Mouse (Mus musculus) G1E (cell line): Measurements from ENCODE around the gene Bri3bp. TPM values are rescaled to one million over a fixed set of nuclear protein-coding genes. Genes with fewer than 3 reads are reported as not detected.

Experiments
- ATAC-seq: 2 replicates; pipeline ENCODE4 v1.8.0; 2016; ENCODE audit warnings: mild to moderate bottlenecking; ENCODE audit not compliant: insufficient number of reproducible peaks, poor library complexity, low FRiP score, severe bottlenecking; ENCODE audit errors: extremely low read depth
- DNase-seq: peaks from one replicate; pipeline ENCODE4 v3.0.0; 2012; ENCODE audit warnings: low spot score
- H3K27me3 ChIP-seq: 2 replicates; pipeline ENCODE4 v1.6.1; 2012; ENCODE audit warnings: mild to moderate bottlenecking, low read length, inconsistent platforms; ENCODE audit not compliant: insufficient read depth
- H3K36me3 ChIP-seq: replicated peaks from 2 replicates; pipeline ENCODE3; 2012; ENCODE audit warnings: mild to moderate bottlenecking, inconsistent platforms
- H3K4me1 ChIP-seq: 2 replicates; pipeline ENCODE4 v1.6.1; 2012; ENCODE audit warnings: low read depth, low read length, inconsistent platforms, mixed read lengths; ENCODE audit not compliant: insufficient read depth
- H3K4me3 ChIP-seq: 2 replicates; pipeline ENCODE4 v1.5.1; 2012; ENCODE audit warnings: low read depth, mild to moderate bottlenecking, inconsistent platforms, low read length, moderate library complexity, mixed read lengths
- H3K9me3 ChIP-seq: replicated peaks from 2 replicates; pipeline ENCODE4 v1.6.1; 2012; ENCODE audit warnings: inconsistent platforms
- CTCF ChIP-seq: IDR thresholded peaks from 2 replicates; pipeline ENCODE4 v1.5.1; 2012; ENCODE audit warnings: low read depth, low read length, inconsistent platforms, mixed read lengths
- GATA1 ChIP-seq: IDR thresholded peaks from 2 replicates; pipeline ENCODE4 v1.6.1; 2012; ENCODE audit warnings: borderline replicate concordance, low read length, inconsistent platforms, mixed read lengths
- GATA2 ChIP-seq: IDR thresholded peaks from 2 replicates; pipeline ENCODE4 v1.6.1; 2012; ENCODE audit warnings: low read depth, low read length, inconsistent platforms, borderline replicate concordance
- POLR2AphosphoS5 ChIP-seq: IDR thresholded peaks from 2 replicates; pipeline ENCODE4 v1.6.1; 2012; ENCODE audit warnings: low read depth, low read length, inconsistent platforms; ENCODE audit not compliant: insufficient replicate concordance
- TAL1 ChIP-seq: conservative IDR thresholded peaks from 2 replicates; pipeline ENCODE4 v1.6.1; 2012; ENCODE audit warnings: low read depth, low read length, inconsistent platforms, mixed read lengths
- polyA plus RNA-seq: library from polyadenylated mRNA; stranded (reverse); fragments of >175 nt; gene quantifications from 2 replicates; pipeline ENCODE4 v1.2.3, GENCODE M21; 2012
- total RNA-seq, 2 experiments: library from RNA; stranded (forward) in 1 of 2; stranded (reverse) in 1 of 2; fragments of 200-1000 nt in 1 of 2; fragments of >200 nt in 1 of 2; fragmentation: Nextera tagmentation in 1 of 2; gene quantifications; 2 replicates each; pipeline ENCODE4 v1.2.3; 2014 to 2017

Bri3bp gene
- total and polyA plus RNA-seq, 3 experiments = 14.6 to 76.6 (median 50.1) TPM

GRCm38 (mm10) chr5:125395008-125395407 is 46.4 kb upstream of the Bri3bp start:
- Histone ChIP-seq H3K9me3 (no peaks in the 10 kb centered on the region), H3K36me3 (no peaks in the 10 kb centered on the region), H3K4me1 (peaks cover 43% of the 10 kb centered on the region), H3K27me3 (peaks cover 4% of the 10 kb centered on the region), H3K4me3 (peak overlapping the region; percentile 69; the same call in 1 of the 2 replicates)
- TF ChIP-seq GATA1 (no peak), POLR2AphosphoS5 (no peak), CTCF (no peak)
- no peak for ATAC-seq
- no peak for DNase-seq

GRCm38 (mm10) chr5:125400903-125401302 is 40.5 kb upstream of the Bri3bp start:
- Histone ChIP-seq H3K27me3 (peaks cover 17% of the 10 kb centered on the region), H3K9me3 (no peaks in the 10 kb centered on the region), H3K4me3 (no peak overlapping the region), H3K36me3 (no peaks in the 10 kb centered on the region), H3K4me1 (peaks cover 24% of the 10 kb centered on the region)
- TF ChIP-seq GATA1 (no peak), TAL1 (no peak), POLR2AphosphoS5 (no peak), CTCF (no peak), GATA2 (no peak)
- ATAC-seq (no peak), DNase-seq (no peak)

- no peaks in the 10 kb centered on the region for H3K36me3 ChIP-seq
- peaks cover 13% of the 10 kb centered on the region for H3K27me3 ChIP-seq
- DNase-seq (no peak), ATAC-seq (no peak)
- H3K9me3 ChIP-seq = no peaks in the 10 kb centered on the region
- TF ChIP-seq CTCF = no peak
- TF ChIP-seq TAL1 = no peak
- no peak for TF ChIP-seq GATA1
- TF ChIP-seq POLR2AphosphoS5 = no peak
- TF ChIP-seq GATA2 = no peak
- H3K4me3 ChIP-seq = no peak overlapping the region
- H3K4me1 ChIP-seq = peaks cover 38% of the 10 kb centered on the region
Measured at GRCm38 (mm10) chr5:125402476-125402875, 38.9 kb upstream of the Bri3bp start.

- ATAC-seq = no peak
- DNase-seq = no peak
- no peaks in the 10 kb centered on the region for H3K9me3 ChIP-seq
- H3K4me3 ChIP-seq = no peak overlapping the region
- no peak for TF ChIP-seq CTCF
- TF ChIP-seq GATA2 = no peak
- TF ChIP-seq TAL1 = no peak
- TF ChIP-seq GATA1 = no peak
- no peak for TF ChIP-seq POLR2AphosphoS5
- peaks cover 13% of the 10 kb centered on the region for H3K27me3 ChIP-seq
- no peaks in the 10 kb centered on the region for H3K36me3 ChIP-seq
- peaks cover 42% of the 10 kb centered on the region for H3K4me1 ChIP-seq
Measured at GRCm38 (mm10) chr5:125402991-125403390, 38.4 kb upstream of the Bri3bp start.

GRCm38 (mm10) chr5:125403481-125404465 is 37.6 kb upstream of the Bri3bp start:
- Histone ChIP-seq H3K27me3 (peaks cover 13% of the 10 kb centered on the region), H3K9me3 (no peaks in the 10 kb centered on the region), H3K4me1 (peaks cover 50% of the 10 kb centered on the region), H3K4me3 (peak overlapping the region; percentile 62; the same call in 1 of the 2 replicates), H3K36me3 (no peaks in the 10 kb centered on the region)
- TF ChIP-seq POLR2AphosphoS5 = no peak
- no peak for TF ChIP-seq TAL1
- no peak for TF ChIP-seq CTCF
- no peak for TF ChIP-seq GATA1
- TF ChIP-seq GATA2 = no peak
- no peak for DNase-seq
- no peak for ATAC-seq

- TF ChIP-seq TAL1 = no peak
- TF ChIP-seq GATA2 = no peak
- no peak for TF ChIP-seq POLR2AphosphoS5
- TF ChIP-seq GATA1 = no peak
- no peak for TF ChIP-seq CTCF
- Histone ChIP-seq H3K36me3 (no peaks in the 10 kb centered on the region), H3K4me3 (peak overlapping the region; percentile 72), H3K9me3 (no peaks in the 10 kb centered on the region), H3K4me1 (peaks cover 55% of the 10 kb centered on the region), H3K27me3 (peaks cover 13% of the 10 kb centered on the region)
- ATAC-seq (no peak), DNase-seq (no peak)
Measured at GRCm38 (mm10) chr5:125404536-125404902, 36.8 kb upstream of the Bri3bp start.
